Mouse (Mus musculus) CD8-positive naive resting alpha-beta T cell, adult 2 months (primary cell): ENCODE results near the gene Uchl5.

Experiments used
- DNase-seq, 2 experiments: peaks; one replicate each; pipeline ENCODE4 v3.0.0; 2022; ENCODE audit warnings: low read depth in 2 of 2, low spot score in 2 of 2

Uchl5 gene

GRCm38 (mm10) chr1:143776446-143777411, at the start of gene Uchl5, which contains the start of gene Trove2:
Gene Uchl5, plus strand, starts transcription at chr1:143777272.
Gene Trove2, minus strand, starts transcription at chr1:143777068.
- DNase-seq: peak; percentile 96 to 97

DNA sequence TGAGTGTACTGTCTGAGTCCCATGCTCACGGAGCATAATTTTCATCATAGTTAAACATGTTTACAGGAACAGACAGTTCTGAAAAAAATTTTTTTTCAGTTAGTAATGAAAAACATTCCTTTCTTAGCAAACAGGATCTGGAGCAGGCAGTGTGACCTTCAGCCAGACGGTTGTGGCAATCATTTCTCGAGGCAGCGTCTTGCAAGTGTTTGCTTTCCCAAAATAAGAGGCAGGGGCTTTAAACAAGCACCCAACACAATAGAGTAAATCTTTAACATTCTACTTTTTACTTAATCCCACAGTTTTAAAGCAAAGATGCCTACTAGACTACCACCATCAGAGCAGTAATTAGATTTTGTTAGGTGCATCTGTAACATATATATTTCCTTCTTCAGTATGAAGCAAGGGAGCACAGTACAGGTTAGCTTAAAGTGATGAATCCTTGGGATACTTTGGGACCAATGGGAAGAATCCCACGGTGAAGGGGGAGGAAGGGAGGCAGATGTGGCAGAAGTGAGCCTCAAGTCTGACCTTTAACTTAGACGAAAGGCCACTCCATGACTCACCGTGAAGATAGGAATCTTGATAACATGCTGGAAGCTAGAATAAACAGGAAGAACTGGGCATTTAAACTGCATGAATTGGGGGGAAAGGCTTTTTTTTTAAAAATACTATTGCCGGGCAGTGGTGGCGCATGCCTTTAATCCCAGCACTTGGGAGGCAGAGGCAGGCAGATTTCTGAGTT, 49.2 kb upstream of the Uchl5 start:
- DNase-seq: no peak

- DNase-seq: peak in 1 of 2 experiments; percentile 27
Measured at GRCm38 (mm10) chr1:143730899-143731298, 46.2 kb upstream of the Uchl5 start.

- DNase-seq: no peak
Measured at GRCm38 (mm10) chr1:143731691-143732090, 45.4 kb upstream of the Uchl5 start.

DNA sequence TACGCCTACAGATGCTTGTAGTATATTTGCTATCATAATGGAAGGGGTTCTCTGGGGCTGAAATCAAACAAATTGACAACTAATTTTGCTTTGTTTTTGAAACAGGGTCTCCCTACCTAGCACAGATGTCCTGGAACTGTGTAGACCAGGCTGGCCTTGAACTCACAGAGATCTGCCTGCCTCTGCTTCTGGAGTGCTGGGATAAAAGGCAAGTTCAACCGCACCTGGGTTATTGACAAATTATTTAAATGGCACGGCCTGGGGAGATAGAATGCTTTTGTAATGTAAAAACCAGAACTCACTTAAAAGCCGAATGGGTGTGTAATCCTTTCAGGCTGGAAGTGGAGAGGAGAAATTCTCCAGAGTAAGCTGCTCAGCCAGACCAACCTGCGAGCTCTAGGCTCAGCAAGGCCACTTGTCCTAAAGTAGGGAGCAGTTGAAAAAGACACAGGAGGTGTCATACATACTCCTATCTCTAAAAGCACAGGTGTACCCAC, 43.1 kb upstream of the Uchl5 start:
- no peak for DNase-seq

- DNase-seq: peak in 1 of 2 experiments; percentile 18
Measured at GRCm38 (mm10) chr1:143738811-143739210, 38.3 kb upstream of the Uchl5 start.

DNA sequence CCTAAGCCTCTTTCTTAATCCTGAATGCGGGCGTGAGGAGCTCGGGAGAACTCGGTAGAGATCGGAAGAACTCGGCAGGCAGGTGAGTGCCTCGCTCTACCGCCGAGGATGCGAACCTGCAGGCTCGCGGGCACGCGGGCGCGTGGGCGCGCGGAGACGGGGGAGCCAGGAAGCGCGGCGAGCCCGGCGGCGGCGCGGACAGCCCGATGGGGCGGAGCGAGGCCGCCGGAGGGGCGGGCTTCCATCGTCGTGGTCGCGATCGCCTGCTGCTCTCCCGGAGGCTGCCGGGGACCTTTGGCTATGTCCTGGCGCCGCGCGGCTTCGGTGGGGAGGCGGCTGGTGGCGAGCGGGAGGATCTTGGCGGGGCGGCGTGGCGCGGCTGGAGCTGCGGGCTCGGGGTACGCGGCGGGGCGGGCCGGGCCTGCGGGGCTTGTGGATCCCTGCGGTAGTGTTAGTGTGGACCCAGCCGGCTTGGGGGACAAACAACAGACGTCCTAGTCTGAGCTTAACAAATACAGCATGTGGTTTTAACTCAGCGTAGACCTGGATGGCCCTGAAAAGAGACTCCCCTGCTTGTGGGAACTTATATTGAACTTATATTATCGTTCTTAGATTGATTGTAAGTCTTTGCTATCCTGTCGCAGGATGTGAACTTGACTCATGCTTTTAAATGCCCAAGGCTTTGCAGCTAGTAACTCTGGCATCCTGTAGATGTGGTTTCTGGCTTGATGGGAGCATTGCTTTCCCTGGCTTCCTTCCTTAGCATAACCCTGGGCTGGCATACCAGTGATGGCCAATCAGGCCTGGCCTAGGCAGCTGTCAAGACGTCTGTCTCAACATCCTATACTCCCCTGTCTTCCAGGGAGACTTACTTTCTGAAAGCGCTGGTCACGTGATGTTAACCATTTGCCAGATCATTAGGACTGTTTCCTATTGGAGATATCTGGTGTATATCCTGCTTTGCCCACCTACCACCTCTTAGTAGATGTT, 37.4 kb upstream of the Uchl5 start:
- peak; percentile 82 to 86 for DNase-seq

DNA sequence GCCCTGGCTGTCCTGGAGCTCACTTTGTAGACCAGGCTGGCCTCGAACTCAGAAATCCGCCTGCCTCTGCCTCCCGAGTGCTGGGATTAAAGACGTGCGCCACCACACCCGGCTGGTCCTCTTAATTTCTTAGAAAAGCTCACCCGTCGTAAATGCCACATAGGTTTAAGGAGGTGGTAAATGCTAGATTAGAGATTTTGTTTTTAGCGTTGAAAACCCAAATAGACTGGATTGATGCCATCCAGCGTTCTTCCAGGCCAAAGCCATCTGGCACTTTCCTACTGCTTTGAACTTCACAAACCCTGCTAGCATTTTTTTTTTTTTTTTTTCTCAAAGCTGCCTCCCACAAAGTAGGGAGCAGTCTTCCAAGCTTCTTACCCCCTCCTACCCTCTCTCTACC, 36.5 kb upstream of the Uchl5 start:
- no peak for DNase-seq

DNA sequence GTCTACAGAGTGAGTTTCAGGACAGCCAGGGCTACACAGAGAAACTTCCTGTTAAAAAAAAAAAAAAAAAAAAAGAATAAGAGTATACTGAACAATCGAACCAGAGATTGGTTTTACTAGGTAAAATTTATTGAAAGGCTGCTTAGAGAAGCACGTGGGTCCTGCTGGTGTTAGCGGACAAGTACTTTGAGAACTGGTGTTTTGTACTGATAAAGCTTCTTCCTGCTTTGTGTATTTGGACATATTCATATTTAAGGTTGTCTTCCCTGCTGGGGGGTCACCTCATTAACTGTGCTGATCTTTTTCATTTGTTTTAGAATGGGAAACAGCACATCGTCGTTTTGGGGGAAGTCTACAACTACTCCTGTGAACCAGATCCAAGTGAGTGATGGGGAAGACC, 35.7 kb upstream of the Uchl5 start:
- no peak for DNase-seq

DNA sequence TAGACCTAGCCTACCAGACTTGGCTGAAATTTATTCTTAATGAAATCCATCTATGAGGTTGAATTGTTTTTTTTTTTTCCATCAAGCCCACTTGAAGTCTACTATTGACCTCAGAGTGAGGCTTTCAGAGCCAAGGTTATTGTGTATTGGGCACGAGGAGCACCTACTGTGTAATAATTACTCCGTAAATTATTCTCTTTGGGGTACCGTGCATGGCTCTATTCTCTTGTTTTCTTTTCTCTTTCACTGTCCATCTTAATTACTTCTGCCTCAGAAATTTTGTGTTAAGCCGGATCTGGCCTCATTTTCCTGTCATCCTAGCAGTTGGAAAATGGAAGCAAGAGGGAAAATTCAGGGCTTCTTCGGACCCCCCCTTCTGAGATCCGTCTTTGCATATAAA, 34.9 kb upstream of the Uchl5 start:
- no peak for DNase-seq

- no peak for DNase-seq
Measured at GRCm38 (mm10) chr1:143745871-143746270, 31.2 kb upstream of the Uchl5 start.

DNA sequence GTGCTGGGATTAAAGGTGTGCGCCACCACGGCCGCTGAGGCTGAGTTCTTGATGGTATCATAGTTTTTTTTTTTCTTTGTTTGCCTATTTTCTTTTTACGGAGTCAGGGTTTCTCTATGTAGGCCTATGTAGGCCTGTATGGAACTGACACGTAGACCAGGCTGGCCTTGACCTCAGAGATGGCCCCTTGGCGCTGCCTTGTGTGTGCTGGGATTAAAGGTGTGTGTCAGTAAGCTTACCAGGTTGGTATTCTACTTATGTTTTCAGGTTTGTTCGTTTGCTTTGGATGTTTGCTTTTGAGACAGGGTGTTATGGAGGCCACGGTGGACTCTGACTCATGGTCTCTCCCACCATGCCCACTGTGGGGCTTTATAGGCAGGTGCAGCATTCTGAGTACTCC, 14.9 kb upstream of the Uchl5 start:
- DNase-seq: no peak

DNA sequence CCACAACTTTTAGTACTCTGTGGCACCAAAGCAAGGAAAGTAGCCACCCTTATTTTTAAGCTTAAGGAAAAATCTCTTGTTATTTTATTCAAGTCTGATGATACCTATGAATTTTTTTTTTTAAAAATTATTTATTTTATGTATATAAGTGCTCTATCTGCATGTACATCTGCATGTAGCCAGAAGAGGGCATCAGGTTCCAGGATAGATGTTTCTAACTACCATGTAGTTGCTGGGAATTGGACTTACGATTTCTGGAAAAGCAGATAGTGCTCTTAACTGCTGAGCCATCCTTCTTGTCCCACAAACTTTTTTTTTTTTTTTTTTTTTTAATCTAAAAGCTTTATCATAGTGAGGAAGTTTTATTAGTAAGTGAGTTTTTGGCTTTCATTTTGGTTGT, 12.6 kb upstream of the Uchl5 start:
- DNase-seq: no peak

- no peak for DNase-seq
Measured at GRCm38 (mm10) chr1:143765801-143766200, 11.3 kb upstream of the Uchl5 start.

DNA sequence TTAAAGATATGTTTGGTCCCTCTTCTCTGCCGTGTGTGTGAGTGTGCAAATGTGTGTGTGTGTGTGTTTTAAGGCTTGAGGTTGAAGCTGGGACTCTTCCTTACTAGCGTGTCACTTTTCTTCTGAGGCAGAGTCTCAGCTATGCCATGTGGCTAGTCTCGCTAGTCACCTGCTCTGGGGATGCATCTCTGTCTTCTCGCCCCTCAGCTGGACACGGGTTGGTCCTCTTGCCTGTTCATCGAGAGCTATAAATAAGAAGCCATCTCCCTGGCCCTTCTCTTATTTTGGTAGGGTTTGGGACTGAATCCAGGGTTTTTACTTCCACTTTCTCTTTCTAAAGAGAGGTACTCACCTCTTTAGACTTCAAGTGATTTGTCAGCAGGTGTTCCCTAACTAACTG, 10.8 kb upstream of the Uchl5 start:
- no peak for DNase-seq

- DNase-seq: no peak
Measured at GRCm38 (mm10) chr1:143770444-143771109, 6.5 kb upstream of the Uchl5 start.

DNA sequence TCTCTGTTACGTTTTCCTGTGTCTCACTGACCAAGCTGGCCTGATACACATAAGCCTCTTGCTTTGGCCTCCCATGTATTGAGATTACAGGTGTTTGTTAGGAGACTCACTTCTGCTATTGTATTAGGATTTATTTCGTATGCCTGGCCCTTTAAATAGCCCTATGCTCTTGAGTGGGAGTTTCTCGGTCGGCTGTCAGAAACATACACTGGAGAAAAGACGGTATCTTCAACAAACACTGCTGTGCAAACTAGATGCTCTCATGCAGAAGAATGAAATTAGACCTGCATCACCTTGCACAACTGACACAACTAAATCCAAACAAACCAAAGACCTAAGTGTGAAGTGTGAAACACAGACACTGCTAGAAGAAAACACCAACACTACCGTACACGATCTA, 4.0 kb upstream of the Uchl5 start:
- DNase-seq: no peak

DNA sequence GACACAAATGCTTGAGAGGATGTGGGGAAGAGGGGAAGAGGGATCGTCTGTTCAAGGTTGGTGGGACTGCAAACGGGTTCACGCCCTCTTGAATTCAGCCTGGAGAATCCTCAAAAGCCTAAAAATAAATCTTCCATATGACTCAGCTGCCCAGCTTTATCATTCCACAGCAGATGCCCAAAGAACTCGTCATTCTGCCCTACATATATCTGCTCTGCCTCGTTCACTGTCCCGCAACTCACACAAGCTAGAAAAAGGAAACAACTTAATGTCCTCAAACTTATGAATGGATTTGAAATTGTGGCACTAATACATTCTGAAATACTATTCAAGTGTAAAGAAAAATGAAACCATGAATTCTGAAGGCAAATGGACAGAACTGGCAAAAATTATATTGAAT, 3.2 kb upstream of the Uchl5 start:
- DNase-seq: no peak

DNA sequence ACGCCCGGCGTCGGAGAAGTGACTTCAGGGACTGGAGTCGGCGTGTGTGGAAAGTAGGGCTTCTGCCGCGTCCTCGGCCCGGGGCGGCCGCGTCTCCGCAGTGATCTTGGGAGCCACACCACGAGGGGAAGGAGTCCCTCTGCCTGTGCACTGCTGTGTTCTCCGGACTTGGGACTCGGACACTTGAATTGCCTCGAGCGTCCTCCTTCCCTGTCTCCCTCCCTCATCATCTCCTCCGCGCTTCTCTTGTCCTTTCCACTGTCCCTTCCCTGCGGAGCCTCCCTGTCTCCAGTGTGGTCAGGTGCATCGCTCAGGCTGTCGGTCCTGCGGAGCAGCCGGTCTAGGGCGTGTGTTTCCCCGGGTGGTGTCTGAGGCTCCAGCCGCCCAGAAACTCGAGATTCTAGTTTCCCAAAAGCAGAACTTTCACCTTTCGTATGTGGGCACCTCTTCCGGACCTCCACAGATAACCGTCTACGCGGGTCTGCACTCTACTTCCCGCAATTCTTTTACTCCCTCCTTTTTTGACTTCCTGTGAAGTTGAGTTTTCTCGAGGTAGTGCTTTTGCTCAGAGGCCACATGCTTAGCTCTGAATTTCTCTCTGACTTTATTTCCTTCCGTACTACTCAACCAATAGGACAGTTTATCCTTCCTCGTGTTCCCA, 616 bp downstream of the Uchl5 start:
- DNase-seq: no peak
